Mouse (Mus musculus) ES-E14 (cell line): Measurements from ENCODE around the gene Slc38a1. TPM values are rescaled to one million over a fixed set of nuclear protein-coding genes. Genes with fewer than 3 reads are reported as not detected.

Experiments
- DNase-seq: peaks from one replicate; pipeline ENCODE4 v3.0.0-alpha.2; 2013; ENCODE audit warnings: low read depth, low spot score
- H3K27ac ChIP-seq: 2 replicates; pipeline ENCODE4 v1.5.1; 2012; ENCODE audit warnings: low read depth, mild to moderate bottlenecking, low read length, moderate library complexity, mixed read lengths; ENCODE audit not compliant: poor library complexity, insufficient read depth, severe bottlenecking
- H3K36me3 ChIP-seq: 2 replicates; pipeline ENCODE4 v1.6.1; 2012; ENCODE audit warnings: mild to moderate bottlenecking, low read length, moderate library complexity, mixed read lengths; ENCODE audit not compliant: control insufficient read depth, poor library complexity, insufficient read depth, severe bottlenecking
- H3K4me1 ChIP-seq, 2 experiments: fragments of 150-350 bp in 1 of 2; sonication (generic) in 1 of 2; 2 replicates each; pipeline ENCODE4 v1.6.1; 2012; ENCODE audit warnings: low read length in 2 of 2, mild to moderate bottlenecking in 1 of 2, mixed read lengths in 1 of 2; ENCODE audit not compliant: control insufficient read depth in 2 of 2, insufficient read depth in 2 of 2, poor library complexity in 1 of 2
- H3K4me3 ChIP-seq, 2 experiments: fragments of 150-350 bp in 1 of 2; sonication (generic) in 1 of 2; 2 replicates each; pipeline ENCODE4 v1.5.1; 2012; ENCODE audit warnings: low read length in 2 of 2, low read depth in 1 of 2, mild to moderate bottlenecking in 1 of 2, mixed read lengths in 1 of 2; ENCODE audit not compliant: insufficient read depth in 1 of 2, poor library complexity in 1 of 2, severe bottlenecking in 1 of 2
- H3K9ac ChIP-seq: 2 replicates; pipeline ENCODE4 v1.6.1; 2012; ENCODE audit warnings: low read depth, mild to moderate bottlenecking, low read length, mixed read lengths; ENCODE audit not compliant: poor library complexity, insufficient read depth, severe bottlenecking
- H3K9me3 ChIP-seq: fragments of 150-350 bp; sonication (generic); 2 replicates; pipeline ENCODE4 v1.6.1; 2012; ENCODE audit warnings: low read depth, mild to moderate bottlenecking, low read length; ENCODE audit not compliant: control insufficient read depth, insufficient read depth
- CHD2 ChIP-seq: IDR thresholded peaks from 2 replicates; pipeline ENCODE4 v1.6.1; 2014; ENCODE audit warnings: mild to moderate bottlenecking, low read depth, low read length, inconsistent platforms
- HCFC1 ChIP-seq: IDR thresholded peaks from 2 replicates; pipeline ENCODE4 v1.6.1; 2012; ENCODE audit warnings: low read length, inconsistent platforms, borderline replicate concordance; ENCODE audit not compliant: insufficient read depth
- MAFK ChIP-seq: IDR thresholded peaks from 2 replicates; pipeline ENCODE4 v1.6.1; 2014; ENCODE audit warnings: mild to moderate bottlenecking, low read depth, low read length, inconsistent platforms; ENCODE audit not compliant: insufficient read depth
- ZC3H11A ChIP-seq: IDR thresholded peaks from 2 replicates; pipeline ENCODE4 v1.6.1; 2012; ENCODE audit warnings: low read depth, mild to moderate bottlenecking, inconsistent platforms, low read length, borderline replicate concordance
- ZNF384 ChIP-seq: IDR thresholded peaks from 2 replicates; pipeline ENCODE4 v1.6.1; 2012; ENCODE audit warnings: low read depth, low read length, inconsistent platforms
- in situ Hi-C, 2 experiments: fragments of 600-800 bp; cut with MboI; formaldehyde crosslinking; loops; one replicate each; pipeline ENCODE4 v1.15.1; 2025; ENCODE audit warnings: low sequenced_read_pairs in 2 of 2, inconsistent platforms in 1 of 2; ENCODE audit not compliant: unreplicated experiment in 2 of 2
- total RNA-seq: library from RNA; depleted of rRNA; stranded (reverse); fragments of 300-350 nt; gene quantifications from 2 replicates; pipeline ENCODE4 v1.2.3, GENCODE M21; 2012

Gene Slc38a1
- total RNA-seq, 1 experiment, result 95.6 TPM

- H3K27ac ChIP-seq, result no peak overlapping the region
- DNase-seq, result no peak
These were observed 50.8 kb downstream of the Slc38a1 start for GRCm38 (mm10) chr15:96591876-96592417.

GRCm38 (mm10) chr15:96588996-96589657 is 53.6 kb downstream of the Slc38a1 start:
- Histone ChIP-seq H3K4me3 (no peak overlapping the region), H3K9me3 (peaks cover 31% of the 10 kb centered on the region), H3K27ac (no peak overlapping the region), H3K36me3 (peaks cover 67% of the 10 kb centered on the region), H3K9ac (no peak overlapping the region), H3K4me1 (peaks cover 0 to 2% of the 10 kb centered on the region in 2 experiments; a peak in 1 of 4 replicates)
- DNase-seq, result no peak
- TF ChIP-seq MAFK (no peak), ZNF384 (no peak), CHD2 (no peak), ZC3H11A (no peak), HCFC1 (no peak)
- in situ Hi-C loops, result no loop called here

More at GRCm38 (mm10) chr15:96591876-96592417, 50.8 kb downstream of the Slc38a1 start:
- Histone ChIP-seq H3K4me1 (peaks cover 0 to 2% of the 10 kb centered on the region in 2 experiments; a peak in 1 of 4 replicates), H3K9ac (no peak overlapping the region), H3K9me3 (peaks cover 12% of the 10 kb centered on the region), H3K36me3 (peaks cover 53% of the 10 kb centered on the region), H3K4me3 (no peak overlapping the region)
- no peak for TF ChIP-seq MAFK
- TF ChIP-seq HCFC1, result no peak
- TF ChIP-seq CHD2, result no peak
- TF ChIP-seq ZC3H11A, result no peak
- no peak for TF ChIP-seq ZNF384
- in situ Hi-C loops, result no loop called here

- DNase-seq, result no peak
- in situ Hi-C loops, result no loop called here
- Histone ChIP-seq H3K27ac (no peak overlapping the region), H3K4me3 (no peak overlapping the region), H3K9me3 (peaks cover 40% of the 10 kb centered on the region), H3K9ac (no peak overlapping the region), H3K36me3 (peaks cover 71% of the 10 kb centered on the region), H3K4me1 (peaks cover 0 to 2% of the 10 kb centered on the region in 2 experiments; a peak in 1 of 4 replicates)
- no peak for TF ChIP-seq CHD2
- TF ChIP-seq ZC3H11A, result no peak
- no peak for TF ChIP-seq ZNF384
- TF ChIP-seq HCFC1, result no peak
- no peak for TF ChIP-seq MAFK
These were observed 54.7 kb downstream of the Slc38a1 start for GRCm38 (mm10) chr15:96587998-96588397.

- H3K4me1 ChIP-seq, result no peaks in the 10 kb centered on the region
- H3K9me3 ChIP-seq, result peaks cover 52% of the 10 kb centered on the region
- in situ Hi-C loops, result no loop called here
- no peak overlapping the region for H3K4me3 ChIP-seq
- H3K27ac ChIP-seq, result no peak overlapping the region
- TF ChIP-seq CHD2, result no peak
- no peak for TF ChIP-seq ZC3H11A
- no peak for TF ChIP-seq MAFK
- no peak for TF ChIP-seq HCFC1
- TF ChIP-seq ZNF384, result no peak
- DNase-seq, result no peak
- H3K36me3 ChIP-seq, result peaks cover 66% of the 10 kb centered on the region
- no peak overlapping the region for H3K9ac ChIP-seq
These were observed 59.2 kb downstream of the Slc38a1 start for GRCm38 (mm10) chr15:96583371-96584008.
